Mouse (Mus musculus): ENCODE results near the gene BC049352. TPM values are rescaled to one million over a fixed set of nuclear protein-coding genes. Genes with fewer than 3 reads are reported as not detected.

Gene BC049352
- not detected for polyA plus RNA-seq (2014; fragmentation: Illumina TruSeq; extraction: RNeasy Lipid Tissue Mini Kit (QIAGEN cat#74804); ENCODE audit: low read depth, low replicate concordance)

DNA sequence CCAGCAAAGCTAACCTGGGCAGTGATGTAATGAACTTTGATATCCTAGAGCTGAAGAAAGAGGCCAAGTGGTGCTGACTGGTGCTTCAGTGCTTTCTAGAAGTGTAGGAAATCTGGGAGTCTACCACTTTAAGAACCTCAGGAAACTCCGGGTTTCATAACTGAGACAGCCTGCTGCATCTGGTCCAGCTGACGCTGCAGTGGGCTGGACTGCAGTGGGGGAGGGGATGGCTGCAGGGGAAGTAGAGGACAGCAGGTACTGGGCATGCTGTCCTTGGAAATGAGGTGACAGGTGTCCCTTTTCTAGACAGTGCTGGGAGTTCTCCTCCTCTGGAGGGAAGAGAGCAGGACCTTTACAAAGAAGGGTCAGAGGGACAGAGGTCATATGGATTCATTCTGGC, at the start of gene BC049352:
BC049352 (plus strand) TSS at position 238 of the 400 bp plus-strand sequence.

DNA sequence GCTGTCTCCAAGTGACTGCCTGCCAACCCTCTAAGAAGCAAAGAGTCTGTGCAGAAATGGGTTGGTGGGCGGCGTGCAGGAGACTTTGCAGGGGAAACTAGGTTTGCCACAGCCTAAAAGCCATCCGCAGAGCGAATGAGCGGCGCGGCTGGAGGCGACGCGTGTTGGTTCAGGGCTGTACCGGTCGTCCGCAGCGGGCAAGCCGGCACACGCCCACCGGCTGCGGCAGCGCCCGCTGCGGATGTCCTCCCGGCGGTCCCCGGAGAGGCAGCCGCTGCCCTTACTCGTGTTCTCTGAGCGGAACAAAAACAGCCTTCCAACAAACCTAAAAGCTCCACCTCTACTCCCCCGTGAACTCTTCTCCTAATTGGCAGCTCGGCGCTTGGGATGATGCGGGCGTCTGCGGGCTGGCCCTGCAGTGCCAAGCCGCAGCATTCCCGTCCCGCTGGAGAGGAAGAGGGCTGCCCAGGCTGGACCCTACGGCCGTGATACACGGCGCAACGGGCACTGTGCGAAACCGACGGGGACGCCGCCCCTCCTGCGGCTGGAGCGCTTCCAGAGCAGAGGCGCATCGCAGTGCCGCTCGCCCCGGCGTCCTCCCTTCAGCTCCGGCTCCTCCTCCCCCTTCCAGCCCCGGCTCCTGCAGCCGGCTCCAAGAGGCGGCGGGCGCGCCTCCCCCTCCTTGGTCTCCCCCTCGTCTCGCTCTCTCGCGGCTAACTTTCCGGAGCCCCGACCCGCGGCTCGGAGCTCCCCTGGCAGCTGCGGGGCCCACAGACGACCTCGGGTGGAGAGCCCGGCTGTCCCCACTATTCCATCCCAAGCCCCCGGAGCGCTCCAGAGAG, 43.4 kb upstream of the BC049352 start, which contains the start of gene Scn4b:
Scn4b (plus strand) TSS at position 205 of the 842 bp plus-strand sequence.

DNA sequence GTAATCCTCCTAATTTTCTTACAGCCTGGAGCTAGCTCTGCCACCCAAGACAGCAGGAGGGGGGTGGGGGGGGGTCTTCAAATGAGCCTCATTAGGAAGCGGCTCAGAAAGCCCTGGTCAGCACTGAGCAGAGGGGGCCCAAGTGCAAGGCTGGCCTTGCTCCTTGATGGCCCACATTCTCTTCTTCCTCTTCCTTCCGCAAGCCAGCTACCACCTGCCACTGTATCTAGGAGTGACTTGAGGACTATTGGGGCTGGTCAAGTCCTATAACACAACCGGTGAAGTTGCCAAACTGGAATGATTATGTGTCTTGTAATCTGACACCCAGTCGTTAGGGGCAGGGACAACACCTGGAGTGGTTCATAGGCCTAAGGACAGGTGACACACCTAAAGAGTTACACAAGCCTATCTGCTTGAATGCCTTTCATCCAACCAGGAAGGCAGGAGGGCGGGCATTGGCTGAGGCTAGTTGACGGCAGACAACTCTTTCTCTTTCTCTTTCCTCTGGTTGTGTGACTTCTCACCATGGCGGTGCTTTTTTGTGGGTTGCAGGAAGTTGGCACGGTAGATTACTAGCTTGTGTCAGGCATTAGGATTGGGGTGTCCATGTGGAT, 22.1 kb downstream of the BC049352 start, which contains the start of gene Tmprss4:
Tmprss4 (minus strand) TSS at position 296 of the 614 bp plus-strand sequence.

DNA sequence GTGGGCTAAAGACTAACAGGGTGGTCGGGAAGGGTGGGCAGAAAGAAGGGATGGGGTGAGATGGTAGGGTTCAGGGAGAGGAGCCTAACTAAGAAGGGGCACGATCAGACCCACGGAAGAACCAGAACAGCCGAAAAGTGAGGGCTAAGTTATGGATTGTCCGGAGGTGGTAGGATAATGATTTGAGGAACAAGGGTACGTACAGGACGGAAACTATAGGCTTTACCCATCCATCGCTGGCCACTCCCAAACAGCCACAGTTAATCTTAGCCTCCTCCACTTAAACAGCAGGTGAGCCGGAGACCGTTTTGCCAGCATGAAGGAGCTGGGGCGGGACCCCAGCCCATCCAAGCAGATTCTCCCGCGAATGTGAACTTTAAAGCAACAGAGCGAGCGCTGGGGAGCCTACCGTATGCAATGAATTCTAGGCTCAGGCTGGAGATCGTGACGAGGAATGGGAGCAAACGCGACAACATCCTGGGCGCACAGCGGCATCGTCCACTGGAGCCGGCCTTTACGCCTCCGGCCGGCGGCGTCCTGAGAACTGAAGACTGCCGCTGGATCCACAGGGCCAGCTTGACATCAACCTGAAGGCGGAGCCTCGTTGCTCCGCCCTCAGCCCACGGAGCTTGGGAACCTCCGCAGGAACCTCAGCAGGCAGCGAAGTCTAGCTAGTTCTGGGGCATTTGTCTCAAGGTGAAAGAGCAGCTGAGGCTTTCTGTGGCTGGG, 87.0 kb downstream of the BC049352 start, which contains the start of gene Il10ra:
Il10ra (minus strand) TSS at position 553 of the 729 bp plus-strand sequence.

Other genes with a start within 250 kb of the BC049352 start
- 36.0 TPM for gene Ube4a, start 216.4 kb upstream of the BC049352 start, polyA plus RNA-seq (2014; fragmentation: Illumina TruSeq; extraction: RNeasy Lipid Tissue Mini Kit (QIAGEN cat#74804); ENCODE audit: low read depth, low replicate concordance)
- gene Cd3g, start 201.6 kb upstream of the BC049352 start, polyA plus RNA-seq (2014; fragmentation: Illumina TruSeq; extraction: RNeasy Lipid Tissue Mini Kit (QIAGEN cat#74804); ENCODE audit: low read depth, low replicate concordance) = 1.6 TPM
- 1.3 TPM for gene Cd3d, start 200.2 kb upstream of the BC049352 start, polyA plus RNA-seq (2014; fragmentation: Illumina TruSeq; extraction: RNeasy Lipid Tissue Mini Kit (QIAGEN cat#74804); ENCODE audit: low read depth, low replicate concordance)
- gene Cd3e, start 172.4 kb upstream of the BC049352 start, polyA plus RNA-seq (2014; fragmentation: Illumina TruSeq; extraction: RNeasy Lipid Tissue Mini Kit (QIAGEN cat#74804); ENCODE audit: low read depth, low replicate concordance) = 1.5 TPM
- 30.8 TPM for gene Mpzl2, start 142.2 kb upstream of the BC049352 start, polyA plus RNA-seq (2014; fragmentation: Illumina TruSeq; extraction: RNeasy Lipid Tissue Mini Kit (QIAGEN cat#74804); ENCODE audit: low read depth, low replicate concordance)
- gene Mpzl3, start 126.8 kb upstream of the BC049352 start, polyA plus RNA-seq (2014; fragmentation: Illumina TruSeq; extraction: RNeasy Lipid Tissue Mini Kit (QIAGEN cat#74804); ENCODE audit: low read depth, low replicate concordance) = 6.7 TPM
- 33.8 TPM for gene Jaml, start 102.8 kb upstream of the BC049352 start, polyA plus RNA-seq (2014; fragmentation: Illumina TruSeq; extraction: RNeasy Lipid Tissue Mini Kit (QIAGEN cat#74804); ENCODE audit: low read depth, low replicate concordance)
- 6.5 TPM for gene Scn2b, start 64.2 kb upstream of the BC049352 start, polyA plus RNA-seq (2014; fragmentation: Illumina TruSeq; extraction: RNeasy Lipid Tissue Mini Kit (QIAGEN cat#74804); ENCODE audit: low read depth, low replicate concordance)
- gene Scn4b, start 43.6 kb upstream of the BC049352 start, polyA plus RNA-seq (2014; fragmentation: Illumina TruSeq; extraction: RNeasy Lipid Tissue Mini Kit (QIAGEN cat#74804); ENCODE audit: low read depth, low replicate concordance) = 0.82 TPM
- gene Tmprss4, start 22.1 kb downstream of the BC049352 start, polyA plus RNA-seq (2014; fragmentation: Illumina TruSeq; extraction: RNeasy Lipid Tissue Mini Kit (QIAGEN cat#74804); ENCODE audit: low read depth, low replicate concordance) = 0.67 TPM
- gene Il10ra, start 87.1 kb downstream of the BC049352 start, polyA plus RNA-seq (2014; fragmentation: Illumina TruSeq; extraction: RNeasy Lipid Tissue Mini Kit (QIAGEN cat#74804); ENCODE audit: low read depth, low replicate concordance) = 8.3 TPM
- gene Tmprss13, start 137.1 kb downstream of the BC049352 start, polyA plus RNA-seq (2014; fragmentation: Illumina TruSeq; extraction: RNeasy Lipid Tissue Mini Kit (QIAGEN cat#74804); ENCODE audit: low read depth, low replicate concordance) = 1.2 TPM
- 36.6 TPM for gene Fxyd6, start 188.2 kb downstream of the BC049352 start, polyA plus RNA-seq (2014; fragmentation: Illumina TruSeq; extraction: RNeasy Lipid Tissue Mini Kit (QIAGEN cat#74804); ENCODE audit: low read depth, low replicate concordance)
- gene Fxyd2, start 217.7 kb downstream of the BC049352 start, polyA plus RNA-seq (2014; fragmentation: Illumina TruSeq; extraction: RNeasy Lipid Tissue Mini Kit (QIAGEN cat#74804); ENCODE audit: low read depth, low replicate concordance) = 22.1 TPM
- gene Dscaml1, start 244.6 kb downstream of the BC049352 start, polyA plus RNA-seq (2014; fragmentation: Illumina TruSeq; extraction: RNeasy Lipid Tissue Mini Kit (QIAGEN cat#74804); ENCODE audit: low read depth, low replicate concordance) = 1.6 TPM

Measured in adipose tissue, adult 10 weeks (tissue).